Comparison of ENCODE assay signal across 8 mouse cellular contexts in genomic region chrX:38180656-38181607, GRCm38 (mm10). TPM values are rescaled to one million over a fixed set of nuclear protein-coding genes. Genes with fewer than 3 reads are reported as not detected.
DNase-seq lines count a peak whose midpoint lies in the region; ATAC-seq and TF ChIP-seq lines count a peak whose summit lies in the region.

No protein-coding gene starts in this region.

- H3K4me2 ChIP-seq in heart, postnatal 0 days (ENCODE audit: low read depth, low read length) = peak overlapping the region; percentile 66
- peak overlapping the region; percentile 61 for H3K4me2 ChIP-seq in limb, embryonic 14.5 days (replicated peaks; ENCODE audit: low read depth, low read length, severe bottlenecking)
- H3K4me2 ChIP-seq in myocyte (ENCODE audit: low read depth) = peak overlapping the region; percentile 69

- H3K36me3 ChIP-seq in heart, postnatal 0 days (replicated peaks; ENCODE audit: control insufficient read depth, insufficient read depth, low read length) = no peaks in the 10 kb centered on the region
- H3K36me3 ChIP-seq in limb, embryonic 14.5 days (ENCODE audit: control insufficient read depth, insufficient read depth, low read length) = no peaks in the 10 kb centered on the region
- H3K36me3 ChIP-seq in myocyte (ENCODE audit: control insufficient read depth, insufficient read depth) = no peaks in the 10 kb centered on the region

- H3K27me3 ChIP-seq in heart, postnatal 0 days (ENCODE audit: control insufficient read depth, insufficient read depth, low read length) = no peaks in the 10 kb centered on the region
- no peaks in the 10 kb centered on the region for H3K27me3 ChIP-seq in limb, embryonic 14.5 days (ENCODE audit: control insufficient read depth, insufficient read depth, low read length)
- H3K27me3 ChIP-seq in myocyte (ENCODE audit: control insufficient read depth, insufficient read depth, insufficient read length) = no peaks in the 10 kb centered on the region

- H3K4me3 ChIP-seq in heart, postnatal 0 days (ENCODE audit: low read depth, low read length) = peak overlapping the region; percentile 49
- peak overlapping the region; percentile 41 for H3K4me3 ChIP-seq in limb, embryonic 14.5 days (replicated peaks; ENCODE audit: low read length)
- H3K4me3 ChIP-seq in myocyte = peak overlapping the region; percentile 17

- peak overlapping the region; percentile 44; the same call in 1 of the 2 replicates for H3K9ac ChIP-seq in heart, postnatal 0 days (replicated peaks; ENCODE audit: low read depth, low read length)
- H3K9ac ChIP-seq in limb, embryonic 14.5 days (ENCODE audit: low read depth, low read length, severe bottlenecking) = peak overlapping the region; percentile 43

- DNase-seq in spleen, postnatal 10 days (ENCODE audit: low spot score in 2 of 2) = peak; percentile 9 to 25
- DNase-seq in spleen, adult 12 weeks (ENCODE audit: low spot score) = no peak
- peak; percentile 29 for DNase-seq in embryo, embryonic 10 days (ENCODE audit: low spot score)
- no peak for DNase-seq in heart, postnatal 0 days (ENCODE audit: low spot score)
- no peak for DNase-seq in limb, embryonic 14.5 days (ENCODE audit: low spot score)
- DNase-seq in left cerebral cortex, adult 8-10 months (ENCODE audit: low spot score in 2 of 2) = no peak
- DNase-seq in left cerebral cortex, adult 18-20 months (ENCODE audit: low spot score in 2 of 2) = no peak

- no peak overlapping the region for H3ac ChIP-seq in myocyte (ENCODE audit: control insufficient read depth, insufficient read length)

- H3K27ac ChIP-seq in heart, postnatal 0 days (ENCODE audit: low read depth) = 0 out of 2 replicates have a peak overlapping the region, but pooled peaks have one; percentile 15
- no peak overlapping the region for H3K27ac ChIP-seq in limb, embryonic 14.5 days (replicated peaks; ENCODE audit: low read depth, low read length)

- TF ChIP-seq POLR2A in limb, embryonic 14.5 days (IDR thresholded peaks at IDR 0.05; ENCODE audit: borderline replicate concordance, extremely low read depth, insufficient read depth, insufficient read length) = no peak
- TF ChIP-seq POLR2A in myocyte (IDR thresholded peaks at IDR 0.05; ENCODE audit: insufficient read length, low read depth) = no peak

- TF ChIP-seq EP300 in heart, postnatal 0 days (IDR thresholded peaks at IDR 0.05; ENCODE audit: low read depth) = no peak

- ATAC-seq in heart, postnatal 0 days (ENCODE audit: insufficient read depth, low read depth) = peak; percentile 36; the same call in 1 of the 2 replicates
- peak; percentile 57 for ATAC-seq in limb, embryonic 14.5 days (ENCODE audit: low FRiP score, low read depth)

- no peak for TF ChIP-seq CTCF in heart, postnatal 0 days (IDR thresholded peaks at IDR 0.05; ENCODE audit: low read depth)

- no peaks in the 10 kb centered on the region for H3K79me2 ChIP-seq in myocyte (ENCODE audit: control insufficient read depth, insufficient read depth)

- 24% methylated on average over 37 of the region's 38 CpGs for WGBS in heart, postnatal 0 days
- WGBS in limb, embryonic 14.5 days = 22% methylated on average over 35 of the region's 38 CpGs

- H3K9me3 ChIP-seq in heart, postnatal 0 days (replicated peaks; ENCODE audit: control insufficient read depth, low read length) = no peaks in the 10 kb centered on the region
- peaks cover 3% of the 10 kb centered on the region for H3K9me3 ChIP-seq in limb, embryonic 14.5 days (ENCODE audit: control insufficient read depth, low read length)

- H3K4me1 ChIP-seq in heart, postnatal 0 days (ENCODE audit: control insufficient read depth, insufficient read depth) = no peaks in the 10 kb centered on the region
- no peaks in the 10 kb centered on the region for H3K4me1 ChIP-seq in limb, embryonic 14.5 days (ENCODE audit: control insufficient read depth, insufficient read depth, low read length)

TF ChIP-seq in myocyte, 11 proteins besides CTCF, POLR2A, EP300 and RAD21:
- TF ChIP-seq TCF12 (IDR thresholded peaks at IDR 0.05; ENCODE audit: insufficient read depth, poor library complexity, severe bottlenecking) (no peak), MYOD1 (IDR thresholded peaks at IDR 0.05; ENCODE audit: control insufficient read depth in 1 of 3, insufficient read length in 2 of 3, low read depth in 2 of 3) (no peak), CEBPB (IDR thresholded peaks at IDR 0.05; ENCODE audit: insufficient read depth, poor library complexity, severe bottlenecking) (no peak), REST (IDR thresholded peaks at IDR 0.05; ENCODE audit: insufficient read depth, insufficient read length) (no peak), MAX (IDR thresholded peaks at IDR 0.05; ENCODE audit: low read depth) (no peak), USF1 (IDR thresholded peaks at IDR 0.05; ENCODE audit: low read depth) (no peak), MYOG (IDR thresholded peaks at IDR 0.05; ENCODE audit: control insufficient read depth in 1 of 3, insufficient read depth in 1 of 3, insufficient read length in 2 of 3, low read depth in 2 of 3) (no peak), TCF3 (IDR thresholded peaks at IDR 0.05; ENCODE audit: insufficient read length, low read depth) (no peak), SRF (IDR thresholded peaks at IDR 0.05; ENCODE audit: control insufficient read depth, insufficient read length, low read depth) (no peak), POLR2AphosphoS2 (IDR thresholded peaks at IDR 0.05; ENCODE audit: insufficient read length, low read depth) (no peak), E2F4 (IDR thresholded peaks at IDR 0.05; ENCODE audit: insufficient read depth) (no peak)

RNA-seq across cellular contexts. Expression of gene Zbtb33, which starts 8.7 kb away (rescaled TPM):
- total RNA-seq in heart, postnatal 0 days (2014; rRNA removed; ENCODE audit: low replicate concordance) = 13.0 and 14.1 TPM in 2 replicates
- polyA plus RNA-seq in heart, postnatal 0 days (2015; fragmentation: Nextera tagmentation; extraction: Ambion mirVana) = 1.5 and 1.6 TPM in 2 replicates
- 8.2 and 8.7 TPM in 2 replicates for polyA plus RNA-seq in limb, embryonic 14.5 days (2012; rRNA removed)
- 4.8 and 5.7 TPM in 2 replicates for polyA plus RNA-seq in limb, embryonic 14.5 days (2014; fragmentation: Nextera tagmentation; extraction: Ambion mirVana)
- 2.4 TPM for polyA plus RNA-seq in myocyte (2012; fragmentation: generic; extraction: Trizol)
- 10 to 100 TPM; 20.6 to 26.4 (median 22.3) TPM for total RNA-seq in left cerebral cortex, adult 8-10 months (2022)
- 10 to 100 TPM; 22.5 to 26.7 TPM for total RNA-seq in left cerebral cortex, adult 18-20 months (2021)

RNA-seq across cellular contexts. Expression of gene Rhox13, which starts 59.9 kb away (rescaled TPM):
- not detected in 2 replicates for total RNA-seq in heart, postnatal 0 days (2014; rRNA removed; ENCODE audit: low replicate concordance)
- polyA plus RNA-seq in heart, postnatal 0 days (2015; fragmentation: Nextera tagmentation; extraction: Ambion mirVana) = not detected in 2 replicates
- polyA plus RNA-seq in limb, embryonic 14.5 days (2012; rRNA removed) = not detected in 2 replicates
- not detected in 2 replicates for polyA plus RNA-seq in limb, embryonic 14.5 days (2014; fragmentation: Nextera tagmentation; extraction: Ambion mirVana)
- polyA plus RNA-seq in myocyte (2012; fragmentation: generic; extraction: Trizol) = not detected
- total RNA-seq in left cerebral cortex, adult 8-10 months (2022) = not detected
- total RNA-seq in left cerebral cortex, adult 18-20 months (2021) = not detected

Comparison
In these comparisons a context has a peak if more than half of its experiments do, and no peak if none do; other contexts are left out.
1. DNase-seq: peak in spleen, postnatal 10 days (2 of 2) and embryo, embryonic 10 days (single experiment); none in spleen, adult 12 weeks (single experiment), heart, postnatal 0 days (single experiment), limb, embryonic 14.5 days (single experiment), left cerebral cortex, adult 8-10 months (0 of 2) and left cerebral cortex, adult 18-20 months (0 of 2).
2. Peak in every context shown above with its lines, with median percentiles within 50 percentile points of each other: H3K4me2 ChIP-seq and H3K4me3 ChIP-seq.